Mouse (Mus musculus) hindbrain, embryonic 13.5 days (tissue): ENCODE data around the gene Tmem102. TPM values are rescaled to one million over a fixed set of nuclear protein-coding genes. Genes with fewer than 3 reads are reported as not detected.
A peak's percentile ranks its signal among the peaks of the same experiment; 100 is the strongest.

Source experiments
- ATAC-seq: fragments of 200-750 bp; cut with Nextera tagmentation; 2 replicates; pipeline ENCODE4 v1.8.0; 2017; ENCODE audit warnings: moderate TSS enrichment; ENCODE audit not compliant: low FRiP score
- H3K27ac ChIP-seq: fragments of 300-500 bp; sonication (generic); 2 replicates; pipeline ENCODE4 v1.5.1; 2015; ENCODE audit warnings: inconsistent platforms, mild to moderate bottlenecking, moderate library complexity
- H3K27me3 ChIP-seq: fragments of 300-500 bp; sonication (generic); 2 replicates; pipeline ENCODE4 v1.6.1; 2015; ENCODE audit warnings: mild to moderate bottlenecking, inconsistent platforms
- H3K36me3 ChIP-seq: fragments of 300-500 bp; sonication (generic); 2 replicates; pipeline ENCODE4 v1.6.1; 2015; ENCODE audit warnings: mild to moderate bottlenecking, inconsistent platforms
- H3K4me1 ChIP-seq: fragments of 300-500 bp; sonication (generic); replicated peaks from 2 replicates; pipeline ENCODE4 v1.6.1; 2015; ENCODE audit warnings: inconsistent platforms
- H3K4me2 ChIP-seq: fragments of 300-500 bp; sonication (generic); 2 replicates; pipeline ENCODE4 v1.6.1; 2015; ENCODE audit warnings: inconsistent platforms, mild to moderate bottlenecking, moderate library complexity
- H3K4me3 ChIP-seq: fragments of 300-500 bp; sonication (generic); 2 replicates; pipeline ENCODE4 v1.5.1; 2015; ENCODE audit warnings: mild to moderate bottlenecking, inconsistent platforms
- H3K9ac ChIP-seq: fragments of 300-500 bp; sonication (generic); 2 replicates; pipeline ENCODE4 v1.6.1; 2015; ENCODE audit warnings: mild to moderate bottlenecking, inconsistent platforms
- H3K9me3 ChIP-seq: fragments of 300-500 bp; sonication (generic); 2 replicates; pipeline ENCODE4 v1.6.1; 2016; ENCODE audit warnings: inconsistent platforms
- WGBS: fragments of 180-500 bp; shearing (Covaris S2); methylation state at CpG from one replicate; pipeline ENCODE4 v1.1.7; 2015; 5-methylcytosine and 5-hydroxymethylcytosine counted together
- polyA plus RNA-seq: library from polyadenylated mRNA; unstranded; fragments of >200 nt; fragmentation: Nextera tagmentation; extraction: Ambion mirVana; gene quantifications from 2 replicates; pipeline ENCODE4 v1.2.1, GENCODE M21; 2015

Tmem102 gene
- polyA plus RNA-seq, 1 experiment from 2014 or later = 1.1 TPM

GRCm38 (mm10) chr11:69760160-69760900 is 45.1 kb downstream of the Tmem102 start:
- 78% methylated on average over 14 of the region's 14 CpGs for WGBS

GRCm38 (mm10) chr11:69758971-69759721 is 46.3 kb downstream of the Tmem102 start:
- Histone ChIP-seq H3K27ac (peak overlapping the region; percentile 99), H3K4me3 (peak overlapping the region; percentile 54), H3K4me2 (peak overlapping the region; percentile 86), H3K4me1 (peaks cover 49% of the 10 kb centered on the region), H3K36me3 (no peaks in the 10 kb centered on the region), H3K9ac (peak overlapping the region; percentile 77), H3K27me3 (no peaks in the 10 kb centered on the region), H3K9me3 (no peaks in the 10 kb centered on the region)
- under 1% methylated on average over 37 of the region's 37 CpGs for WGBS
- ATAC-seq = peak; percentile 91

More at GRCm38 (mm10) chr11:69760160-69760900, 45.1 kb downstream of the Tmem102 start:
- ATAC-seq = no peak
- Histone ChIP-seq H3K4me2 (peak overlapping the region; percentile 86), H3K4me1 (peaks cover 44% of the 10 kb centered on the region), H3K27me3 (no peaks in the 10 kb centered on the region), H3K4me3 (peak overlapping the region; percentile 54), H3K9me3 (no peaks in the 10 kb centered on the region), H3K27ac (peak overlapping the region; percentile 99), H3K9ac (peak overlapping the region; percentile 77), H3K36me3 (no peaks in the 10 kb centered on the region)

GRCm38 (mm10) chr11:69758478-69758970 is 46.9 kb downstream of the Tmem102 start, which contains the start of gene Polr2a:
Polr2a (minus strand) TSS chr11:69758637.
- WGBS = under 1% methylated on average over 35 of the region's 36 CpGs
- Histone ChIP-seq H3K27ac (peak within 1 kb of the TSS; percentile 99), H3K27me3 (no peaks in the 10 kb centered on the region), H3K4me1 (peaks cover 53% of the 10 kb centered on the region), H3K9me3 (no peaks in the 10 kb centered on the region), H3K4me3 (peak within 1 kb of the TSS; percentile 54), H3K36me3 (no peaks in the 10 kb centered on the region), H3K4me2 (peak within 1 kb of the TSS; percentile 86), H3K9ac (peak within 1 kb of the TSS; percentile 87)
- peak; percentile 96 for ATAC-seq

GRCm38 (mm10) chr11:69758090-69758456 is 47.4 kb downstream of the Tmem102 start:
- H3K36me3 ChIP-seq = no peaks in the 10 kb centered on the region
- peak overlapping the region; percentile 87 for H3K9ac ChIP-seq
- WGBS = 0% methylated on average over 26 of the region's 26 CpGs
- peak overlapping the region; percentile 86 for H3K4me2 ChIP-seq
- peak; percentile 85 for ATAC-seq
- no peaks in the 10 kb centered on the region for H3K27me3 ChIP-seq
- H3K27ac ChIP-seq = peak overlapping the region; percentile 99
- H3K4me3 ChIP-seq = peak overlapping the region; percentile 54
- H3K4me1 ChIP-seq = peaks cover 55% of the 10 kb centered on the region
- no peaks in the 10 kb centered on the region for H3K9me3 ChIP-seq

GRCm38 (mm10) chr11:69757303-69758089 is 47.9 kb downstream of the Tmem102 start:
- WGBS = 45% methylated on average over 9 of the region's 9 CpGs
- peaks cover 61% of the 10 kb centered on the region for H3K4me1 ChIP-seq
- H3K4me3 ChIP-seq = peak overlapping the region; percentile 54
- no peaks in the 10 kb centered on the region for H3K9me3 ChIP-seq
- ATAC-seq = no peak
- peak overlapping the region; percentile 86 for H3K4me2 ChIP-seq
- peak overlapping the region; percentile 99 for H3K27ac ChIP-seq
- peak overlapping the region; percentile 87 for H3K9ac ChIP-seq
- no peaks in the 10 kb centered on the region for H3K27me3 ChIP-seq
- no peaks in the 10 kb centered on the region for H3K36me3 ChIP-seq

- Histone ChIP-seq H3K27ac (no peak overlapping the region), H3K27me3 (no peaks in the 10 kb centered on the region), H3K9ac (no peak overlapping the region), H3K4me3 (peak overlapping the region; percentile 3; the same call in 1 of the 2 replicates), H3K4me1 (peaks cover 59% of the 10 kb centered on the region), H3K4me2 (peak overlapping the region; percentile 86), H3K9me3 (no peaks in the 10 kb centered on the region), H3K36me3 (no peaks in the 10 kb centered on the region)
- WGBS = 65% methylated on average over 3 of the region's 3 CpGs
- no peak for ATAC-seq
Observed at GRCm38 (mm10) chr11:69754701-69755100, 50.7 kb downstream of the Tmem102 start.

GRCm38 (mm10) chr11:69754233-69754632 is 51.2 kb downstream of the Tmem102 start:
- WGBS = 79% methylated on average over 5 of the region's 5 CpGs
- Histone ChIP-seq H3K27ac (no peak overlapping the region), H3K27me3 (no peaks in the 10 kb centered on the region), H3K4me2 (peak overlapping the region; percentile 86), H3K4me3 (0 out of 2 replicates have a peak overlapping the region, but pooled peaks have one; percentile 3), H3K9ac (no peak overlapping the region), H3K4me1 (peaks cover 56% of the 10 kb centered on the region), H3K9me3 (no peaks in the 10 kb centered on the region), H3K36me3 (no peaks in the 10 kb centered on the region)
- ATAC-seq = no peak

Other genes with a start within 250 kb of the Tmem102 start
- gene Efnb3, start 245.4 kb downstream of the Tmem102 start, polyA plus RNA-seq = 90.1 and 92.0 TPM in 2 replicates
- 23.0 and 24.2 TPM in 2 replicates for gene Wrap53, start 225.4 kb downstream of the Tmem102 start, polyA plus RNA-seq
- gene Trp53, start 225.3 kb downstream of the Tmem102 start, polyA plus RNA-seq = 76.3 and 78.1 TPM in 2 replicates
- 27.6 and 29.7 TPM in 2 replicates for gene Atp1b2, start 199.7 kb downstream of the Tmem102 start, polyA plus RNA-seq
- not detected in 2 replicates for gene Shbg, start 187.7 kb downstream of the Tmem102 start, polyA plus RNA-seq
- 28.0 and 28.1 TPM in 2 replicates for gene Sat2, start 183.6 kb downstream of the Tmem102 start, polyA plus RNA-seq
- 40.5 and 52.0 TPM in 2 replicates for gene Fxr2, start 172.6 kb downstream of the Tmem102 start, polyA plus RNA-seq
- not detected in 2 replicates for gene Sox15, start 150.3 kb downstream of the Tmem102 start, polyA plus RNA-seq
- gene Mpdu1, start 143.0 kb downstream of the Tmem102 start, polyA plus RNA-seq = 95.0 and 104 TPM in 2 replicates
- 9.0 and 9.8 TPM in 2 replicates for gene Cd68, start 139.5 kb downstream of the Tmem102 start, polyA plus RNA-seq
- gene Eif4a1, start 133.2 kb downstream of the Tmem102 start, polyA plus RNA-seq = 528 and 537 TPM in 2 replicates
- 94.7 and 95.9 TPM in 2 replicates for gene Senp3, start 123.5 kb downstream of the Tmem102 start, polyA plus RNA-seq
- gene Tnfsf13, start 119.8 kb downstream of the Tmem102 start, polyA plus RNA-seq = 0.36 and 0.53 TPM in 2 replicates
- gene Tnfsf12, start 109.8 kb downstream of the Tmem102 start, polyA plus RNA-seq = 1.8 and 3.6 TPM in 2 replicates
- 0.98 and 1.2 TPM in 2 replicates for gene Tnfsfm13, start 109.5 kb downstream of the Tmem102 start, polyA plus RNA-seq
- 18.8 and 20.4 TPM in 2 replicates for gene Polr2a, start 47.0 kb downstream of the Tmem102 start, polyA plus RNA-seq
- gene Slc35g3, start 43.7 kb downstream of the Tmem102 start, polyA plus RNA-seq = 0.35 and 0.87 TPM in 2 replicates
- gene Zbtb4, start 39.7 kb downstream of the Tmem102 start, polyA plus RNA-seq = 3.2 TPM in 2 replicates
- 1.5 and 2.6 TPM in 2 replicates for gene Chrnb1, start 9.7 kb downstream of the Tmem102 start, polyA plus RNA-seq
- gene Fgf11, start 3.8 kb downstream of the Tmem102 start, polyA plus RNA-seq = 4.8 and 5.5 TPM in 2 replicates
- gene Gm39566, start 9.7 kb upstream of the Tmem102 start, polyA plus RNA-seq = not detected in 2 replicates
- gene Spem2, start 12.8 kb upstream of the Tmem102 start, polyA plus RNA-seq = 0.10 TPM in 1 of 2 replicates, not detected in the other
- 0.70 and 0.81 TPM in 2 replicates for gene Spem1, start 16.6 kb upstream of the Tmem102 start, polyA plus RNA-seq
- 21.4 and 22.0 TPM in 2 replicates for gene Nlgn2, start 32.2 kb upstream of the Tmem102 start, polyA plus RNA-seq
- gene Tmem256, start 32.9 kb upstream of the Tmem102 start, polyA plus RNA-seq = 368 and 374 TPM in 2 replicates
- gene Plscr3, start 40.8 kb upstream of the Tmem102 start, polyA plus RNA-seq = 51.7 and 53.7 TPM in 2 replicates
- 0.13 and 0.23 TPM in 2 replicates for gene Tnk1, start 53.1 kb upstream of the Tmem102 start, polyA plus RNA-seq
- gene Tmem95, start 72.4 kb upstream of the Tmem102 start, polyA plus RNA-seq = not detected in 2 replicates
- gene Kctd11, start 75.8 kb upstream of the Tmem102 start, polyA plus RNA-seq = 2.0 and 2.5 TPM in 2 replicates
- gene Acap1, start 89.9 kb upstream of the Tmem102 start, polyA plus RNA-seq = 0.17 and 0.52 TPM in 2 replicates
- gene 2810408A11Rik, start 95.4 kb upstream of the Tmem102 start, polyA plus RNA-seq = 10.3 and 11.7 TPM in 2 replicates
- gene Neurl4, start 95.4 kb upstream of the Tmem102 start, polyA plus RNA-seq = 18.8 and 22.6 TPM in 2 replicates
- 72.4 and 77.3 TPM in 2 replicates for gene Gps2, start 108.3 kb upstream of the Tmem102 start, polyA plus RNA-seq
- 1,129 and 1,134 TPM in 2 replicates for gene Eif5a, start 116.3 kb upstream of the Tmem102 start, polyA plus RNA-seq
- gene Ybx2, start 130.2 kb upstream of the Tmem102 start, polyA plus RNA-seq = 4.0 and 7.1 TPM in 2 replicates
- 3.9 and 4.0 TPM in 2 replicates for gene Slc2a4, start 142.6 kb upstream of the Tmem102 start, polyA plus RNA-seq
- gene Cldn7, start 159.2 kb upstream of the Tmem102 start, polyA plus RNA-seq = 0.38 and 0.87 TPM in 2 replicates
- gene Ctdnep1, start 175.5 kb upstream of the Tmem102 start, polyA plus RNA-seq = 22.4 and 22.7 TPM in 2 replicates
- 149 and 154 TPM in 2 replicates for gene Elp5, start 176.9 kb upstream of the Tmem102 start, polyA plus RNA-seq
- gene Gabarap, start 185.5 kb upstream of the Tmem102 start, polyA plus RNA-seq = 670 and 709 TPM in 2 replicates
- 72.9 and 74.8 TPM in 2 replicates for gene Phf23, start 190.2 kb upstream of the Tmem102 start, polyA plus RNA-seq
- 26.8 and 28.6 TPM in 2 replicates for gene Dvl2, start 195.0 kb upstream of the Tmem102 start, polyA plus RNA-seq
- 56.9 and 59.4 TPM in 2 replicates for gene Acadvl, start 209.8 kb upstream of the Tmem102 start, polyA plus RNA-seq
- 28.1 TPM in 2 replicates for gene Dlg4, start 211.3 kb upstream of the Tmem102 start, polyA plus RNA-seq
- 1.5 and 1.7 TPM in 2 replicates for gene Asgr1, start 248.5 kb upstream of the Tmem102 start, polyA plus RNA-seq